Mouse (Mus musculus) cortical plate, adult 2 months (tissue): ENCODE results near the gene Clcf1.

Experiments used
- CTCF ChIP-seq: fragments of 200-500 bp; IDR thresholded peaks from 2 replicates; pipeline ENCODE4 v1.5.1; 2011; ENCODE audit warnings: mild to moderate bottlenecking, control low read depth, low read length; ENCODE audit not compliant: insufficient read depth; ENCODE audit errors: extremely low read depth
- POLR2A ChIP-seq: fragments of 200-500 bp; IDR thresholded peaks from 2 replicates; pipeline ENCODE4 v1.6.1; 2011; ENCODE audit warnings: mild to moderate bottlenecking, low read length, control low read depth; ENCODE audit not compliant: insufficient read depth; ENCODE audit errors: extremely low read depth

DNA sequence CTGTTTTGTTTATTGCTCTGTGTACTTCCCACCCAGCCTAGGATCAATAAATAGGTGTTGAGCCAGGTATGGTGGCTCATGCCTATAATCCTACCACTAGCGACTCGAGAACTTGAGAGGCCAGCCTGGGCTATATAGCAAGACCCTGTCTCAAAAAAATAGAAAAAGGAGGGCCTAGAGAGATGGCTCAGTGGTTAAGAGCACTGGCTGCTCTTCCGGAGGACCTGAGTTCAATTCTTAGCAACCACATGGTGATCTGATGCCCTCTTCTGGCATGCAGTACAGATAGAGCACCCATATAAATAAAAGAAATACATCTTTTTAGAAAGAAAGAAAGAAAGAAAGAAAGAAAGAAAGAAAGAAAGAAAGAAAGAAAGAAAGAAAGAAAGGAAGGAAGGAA lies 10.9 kb upstream of the Clcf1 start:
- no peak for TF ChIP-seq CTCF
- TF ChIP-seq POLR2A = no peak
